Mouse (Mus musculus) telencephalon, adult 2 months (tissue): Measurements from ENCODE around the gene Ugt1a1.

Source experiments
- DNase-seq: peaks from one replicate; pipeline ENCODE4 v3.0.0-alpha.2; 2011; ENCODE audit warnings: low read depth, low spot score

Gene Ugt1a1

DNA sequence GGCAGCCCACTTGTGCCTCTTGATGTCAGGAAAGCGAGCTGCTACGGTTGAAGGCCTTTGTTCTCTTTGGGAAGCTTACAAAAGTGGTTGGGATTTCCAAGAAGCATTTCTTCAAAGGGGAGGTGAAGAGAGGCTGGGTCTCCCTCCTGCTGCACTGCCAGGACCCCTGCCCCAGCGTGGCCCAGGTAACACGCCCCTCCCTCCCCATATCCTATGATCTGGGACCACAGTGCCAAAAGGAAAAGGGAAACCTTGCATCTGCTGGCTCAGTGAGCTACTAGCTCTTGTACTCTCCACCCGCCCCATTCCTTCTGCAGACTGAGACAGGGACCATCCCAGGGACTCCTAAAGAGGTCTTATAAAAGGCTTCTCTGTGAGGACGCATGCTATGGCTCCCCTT, 45.9 kb downstream of the Ugt1a1 start:
- no peak for DNase-seq

GRCm38 (mm10) chr1:88258361-88258760, 46.6 kb downstream of the Ugt1a1 start:
- DNase-seq = no peak

- peak; percentile 18 for DNase-seq
Observed at GRCm38 (mm10) chr1:88258881-88259642, 47.3 kb downstream of the Ugt1a1 start.

GRCm38 (mm10) chr1:88259643-88260024, 47.9 kb downstream of the Ugt1a1 start:
- no peak for DNase-seq

- no peak for DNase-seq
Observed at GRCm38 (mm10) chr1:88260114-88260513, 48.4 kb downstream of the Ugt1a1 start.

GRCm38 (mm10) chr1:88260604-88261377, 49.0 kb downstream of the Ugt1a1 start:
- no peak for DNase-seq

DNA sequence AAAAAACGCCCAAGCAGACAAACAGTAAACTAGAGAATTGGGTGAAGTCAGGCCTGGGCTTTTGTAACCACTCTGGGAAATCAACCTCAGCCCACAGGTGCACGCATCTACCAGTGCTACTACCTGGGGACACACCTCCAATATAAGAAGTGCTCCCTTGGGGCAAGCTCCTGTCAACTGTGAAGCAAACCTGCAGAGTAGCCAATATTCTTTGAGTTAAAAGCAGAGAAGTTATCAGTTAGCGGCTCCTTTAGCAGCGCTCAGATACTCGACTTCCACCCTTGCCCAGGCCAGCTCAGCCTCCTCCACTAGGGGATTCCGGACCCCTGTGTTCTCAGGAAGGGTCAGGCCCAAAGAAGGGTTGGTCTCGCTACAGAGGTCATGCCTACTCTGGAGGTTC, 49.9 kb downstream of the Ugt1a1 start:
- no peak for DNase-seq

DNA sequence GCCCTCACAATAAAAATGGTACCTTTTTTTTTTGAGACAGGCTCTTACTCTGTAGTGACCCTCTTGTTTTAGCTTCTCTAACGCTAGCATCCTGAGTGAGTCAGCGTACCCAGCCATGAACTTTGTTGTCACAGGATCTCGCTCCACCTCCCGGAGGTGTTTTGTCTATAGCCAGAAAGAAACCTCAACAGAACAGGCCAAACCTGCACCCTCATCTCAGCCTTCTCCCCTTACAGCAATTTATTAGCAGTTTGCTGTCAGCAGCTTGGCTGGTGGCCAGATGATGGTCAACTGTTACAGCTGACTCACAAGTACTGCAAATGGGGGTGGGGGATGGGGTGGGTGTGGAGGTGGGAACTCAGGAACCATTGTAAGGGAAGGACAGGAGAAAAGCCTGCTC, 50.5 kb downstream of the Ugt1a1 start:
- peak; percentile 26 for DNase-seq

GRCm38 (mm10) chr1:88262961-88263360, 51.2 kb downstream of the Ugt1a1 start:
- DNase-seq = no peak

DNA sequence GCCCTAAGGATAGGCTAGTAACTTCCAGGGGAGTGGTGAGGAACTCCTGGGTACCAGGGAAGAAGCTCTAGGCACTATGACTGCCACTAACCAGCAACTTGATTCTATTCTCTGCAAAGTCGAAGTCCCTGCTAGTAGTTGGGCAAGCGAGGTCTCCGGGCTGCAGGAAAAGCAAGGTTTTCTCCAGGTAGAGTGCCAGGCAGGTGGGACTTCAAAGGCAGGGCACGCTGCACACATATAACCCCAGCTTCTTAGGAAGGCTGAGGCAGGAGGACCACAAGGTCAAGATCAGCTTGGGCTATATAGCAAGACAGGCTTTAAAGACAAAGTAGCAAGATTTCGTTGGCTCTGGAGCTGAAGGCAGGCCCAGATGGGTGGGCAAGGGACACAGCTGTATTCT, 52.0 kb downstream of the Ugt1a1 start:
- no peak for DNase-seq

DNA sequence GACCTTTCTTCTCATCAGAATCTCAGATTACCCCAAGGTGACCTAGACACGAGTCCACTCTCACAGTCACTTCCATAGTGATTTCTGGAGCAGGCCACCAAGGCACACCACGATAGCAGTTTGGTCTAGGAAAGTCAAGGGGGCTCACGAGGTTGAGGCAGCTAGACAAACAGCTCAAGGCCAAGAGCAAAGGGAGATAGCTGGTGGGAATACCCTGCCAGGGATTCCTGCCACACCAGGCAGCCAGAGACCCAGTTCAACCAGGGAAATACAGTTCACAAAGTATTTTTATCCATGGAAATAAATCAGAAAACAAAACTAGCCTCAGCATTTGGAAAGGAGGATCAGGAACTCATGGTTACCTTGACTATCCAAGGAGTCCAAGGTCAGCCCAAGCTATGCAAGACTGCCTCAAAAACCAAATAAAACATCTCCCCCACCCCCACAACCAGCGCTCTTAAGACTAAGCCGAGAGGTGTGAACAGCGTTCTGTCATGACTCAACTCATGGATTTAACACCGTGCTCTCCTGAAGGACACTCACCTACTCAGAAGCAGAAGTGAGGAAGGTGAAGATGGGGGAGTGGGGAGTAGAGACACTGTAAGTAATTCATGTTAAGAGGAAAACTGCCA, 52.6 kb downstream of the Ugt1a1 start:
- no peak for DNase-seq

DNA sequence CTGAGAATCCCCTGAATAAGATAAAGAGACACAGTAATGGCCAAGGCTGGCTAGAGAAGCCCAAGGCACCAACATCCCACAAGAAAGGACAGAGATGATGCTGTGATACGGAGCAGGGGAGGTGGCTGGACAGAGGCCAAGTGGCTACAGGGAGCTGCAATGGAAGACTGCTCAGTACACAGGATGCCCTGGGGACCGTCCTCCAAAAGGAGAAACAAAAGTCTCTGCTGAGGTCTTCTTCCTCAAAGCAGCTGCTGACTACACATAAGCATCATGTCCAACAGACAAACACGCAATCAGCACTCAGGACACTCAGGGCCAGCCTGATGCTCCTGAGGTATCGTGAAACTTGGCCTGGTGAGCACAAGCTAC, 53.1 kb downstream of the Ugt1a1 start:
- DNase-seq = no peak

DNA sequence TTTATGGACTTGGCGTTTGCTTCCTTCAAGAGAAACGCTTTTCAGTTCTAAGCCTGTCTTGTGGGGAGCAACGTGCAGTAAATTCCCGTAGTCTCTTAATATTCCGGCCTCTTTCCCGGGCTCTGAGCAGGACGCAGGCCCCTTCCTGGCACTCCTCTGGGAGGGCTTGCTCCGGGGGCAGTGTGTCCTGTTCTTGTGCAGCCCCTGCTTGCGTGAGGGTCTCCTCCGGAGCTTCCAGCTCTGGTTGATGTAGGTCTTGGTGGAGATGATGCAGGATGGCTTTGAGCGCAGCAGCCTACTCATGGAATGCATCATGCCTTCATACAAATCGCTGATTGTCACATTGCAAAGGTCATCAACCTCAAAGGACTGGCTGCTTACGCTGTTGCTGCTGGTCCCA, 54.4 kb downstream of the Ugt1a1 start:
- DNase-seq = no peak

DNA sequence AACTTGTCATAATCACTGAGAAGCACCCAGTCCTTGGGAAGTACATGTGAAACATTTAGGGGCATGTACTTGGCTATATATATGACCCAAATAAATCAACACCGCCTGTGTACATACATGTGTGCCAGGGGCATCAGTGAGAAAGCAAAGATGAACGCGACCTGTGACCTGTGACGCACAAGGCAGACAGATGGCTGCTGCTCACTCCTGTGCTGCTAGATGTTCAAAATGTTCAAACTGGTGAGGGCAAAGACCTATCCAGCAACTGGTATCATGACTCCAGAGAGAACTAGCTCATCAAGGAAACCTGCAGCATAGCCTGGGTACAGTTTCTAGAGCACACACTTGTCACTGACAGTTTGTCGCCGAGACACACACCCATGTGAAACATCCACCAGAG, 55.7 kb downstream of the Ugt1a1 start:
- no peak for DNase-seq

- DNase-seq = no peak
Observed at GRCm38 (mm10) chr1:88268070-88268469, 56.3 kb downstream of the Ugt1a1 start.
